Mouse (Mus musculus): Measurements from ENCODE around the gene Scai. TPM values are rescaled to one million over a fixed set of nuclear protein-coding genes. Genes with fewer than 3 reads are reported as not detected.

Gene Scai
- total and polyA plus RNA-seq, 2 experiments, result 0.28 to 3.4 TPM

GRCm38 (mm10) chr2:39097993-39098392, 92.5 kb downstream of the Scai start:
- H3K27me3 ChIP-seq (ENCODE audit: control insufficient read depth, insufficient read depth, low read length), result no peaks in the 10 kb centered on the region
- H3K79me2 ChIP-seq (ENCODE audit: control insufficient read depth, insufficient read depth, low read length), result no peaks in the 10 kb centered on the region
- H3K9ac ChIP-seq (ENCODE audit: low read depth, low read length), result no peak overlapping the region
- H3K4me1 ChIP-seq (ENCODE audit: control insufficient read depth, insufficient read depth, low read length), result no peaks in the 10 kb centered on the region
- DNase-seq (ENCODE audit: extremely low read depth, low read depth, low spot score), result peak; percentile 25
- no peak overlapping the region for H3K4me3 ChIP-seq (ENCODE audit: insufficient read depth, low read depth, low read length)
- no peak overlapping the region for H3K27ac ChIP-seq (replicated peaks; ENCODE audit: insufficient read depth, low read depth, low read length)
- TF ChIP-seq CTCF (IDR thresholded peaks at IDR 0.05; ENCODE audit: low read depth, low read length) (peak; percentile 42; the same call in 1 of the 2 replicates), POLR2A (IDR thresholded peaks at IDR 0.05; ENCODE audit: extremely low read depth, insufficient read depth, low read length) (no peak)
- peaks cover 9% of the 10 kb centered on the region for H3K36me3 ChIP-seq (ENCODE audit: control insufficient read depth, insufficient read depth, low read length)

- Histone ChIP-seq H3K4me3 (ENCODE audit: insufficient read depth, low read depth, low read length) (no peak overlapping the region), H3K79me2 (ENCODE audit: control insufficient read depth, insufficient read depth, low read length) (no peaks in the 10 kb centered on the region), H3K27ac (replicated peaks; ENCODE audit: insufficient read depth, low read depth, low read length) (no peak overlapping the region), H3K36me3 (ENCODE audit: control insufficient read depth, insufficient read depth, low read length) (peaks cover 4% of the 10 kb centered on the region; the same call in 1 of the 2 replicates), H3K4me1 (ENCODE audit: control insufficient read depth, insufficient read depth, low read length) (no peaks in the 10 kb centered on the region), H3K9ac (ENCODE audit: low read depth, low read length) (no peak overlapping the region), H3K27me3 (ENCODE audit: control insufficient read depth, insufficient read depth, low read length) (no peaks in the 10 kb centered on the region)
- TF ChIP-seq POLR2A (IDR thresholded peaks at IDR 0.05; ENCODE audit: extremely low read depth, insufficient read depth, low read length), result no peak
- TF ChIP-seq CTCF (IDR thresholded peaks at IDR 0.05; ENCODE audit: low read depth, low read length), result no peak
- DNase-seq (ENCODE audit: extremely low read depth, low read depth, low spot score), result no peak
- 93% methylated on average over 1 of the region's 1 CpGs for WGBS
Observed at GRCm38 (mm10) chr2:39091966-39092365, 98.6 kb downstream of the Scai start.

GRCm38 (mm10) chr2:39082706-39083105, 107.8 kb downstream of the Scai start:
- no peaks in the 10 kb centered on the region for H3K27me3 ChIP-seq (ENCODE audit: control insufficient read depth, insufficient read depth, low read length)
- H3K27ac ChIP-seq (replicated peaks; ENCODE audit: insufficient read depth, low read depth, low read length), result no peak overlapping the region
- DNase-seq (ENCODE audit: extremely low read depth, low read depth, low spot score), result no peak
- peaks cover 9% of the 10 kb centered on the region; the same call in 1 of the 2 replicates for H3K36me3 ChIP-seq (ENCODE audit: control insufficient read depth, insufficient read depth, low read length)
- H3K4me3 ChIP-seq (ENCODE audit: insufficient read depth, low read depth, low read length), result no peak overlapping the region
- H3K9ac ChIP-seq (ENCODE audit: low read depth, low read length), result no peak overlapping the region
- H3K4me1 ChIP-seq (ENCODE audit: control insufficient read depth, insufficient read depth, low read length), result no peaks in the 10 kb centered on the region
- TF ChIP-seq CTCF (IDR thresholded peaks at IDR 0.05; ENCODE audit: low read depth, low read length) (no peak), POLR2A (IDR thresholded peaks at IDR 0.05; ENCODE audit: extremely low read depth, insufficient read depth, low read length) (no peak)
- WGBS, result 84% methylated on average over 3 of the region's 3 CpGs
- no peaks in the 10 kb centered on the region for H3K79me2 ChIP-seq (ENCODE audit: control insufficient read depth, insufficient read depth, low read length)

GRCm38 (mm10) chr2:39070666-39071065, 119.9 kb downstream of the Scai start:
- Histone ChIP-seq H3K27me3 (ENCODE audit: control insufficient read depth, insufficient read depth, low read length) (no peaks in the 10 kb centered on the region), H3K27ac (replicated peaks; ENCODE audit: insufficient read depth, low read depth, low read length) (no peak overlapping the region), H3K36me3 (ENCODE audit: control insufficient read depth, insufficient read depth, low read length) (no peaks in the 10 kb centered on the region), H3K9ac (ENCODE audit: low read depth, low read length) (no peak overlapping the region), H3K79me2 (ENCODE audit: control insufficient read depth, insufficient read depth, low read length) (no peaks in the 10 kb centered on the region), H3K4me3 (ENCODE audit: insufficient read depth, low read depth, low read length) (no peak overlapping the region), H3K4me1 (ENCODE audit: control insufficient read depth, insufficient read depth, low read length) (peaks cover 2% of the 10 kb centered on the region; the same call in 1 of the 2 replicates)
- TF ChIP-seq CTCF (IDR thresholded peaks at IDR 0.05; ENCODE audit: low read depth, low read length) (no peak), POLR2A (IDR thresholded peaks at IDR 0.05; ENCODE audit: extremely low read depth, insufficient read depth, low read length) (no peak)
- no peak for DNase-seq (ENCODE audit: extremely low read depth, low read depth, low spot score)

GRCm38 (mm10) chr2:39069096-39069495, 121.4 kb downstream of the Scai start:
- peaks cover 6% of the 10 kb centered on the region; the same call in 1 of the 2 replicates for H3K79me2 ChIP-seq (ENCODE audit: control insufficient read depth, insufficient read depth, low read length)
- H3K36me3 ChIP-seq (ENCODE audit: control insufficient read depth, insufficient read depth, low read length), result no peaks in the 10 kb centered on the region
- no peak overlapping the region for H3K27ac ChIP-seq (replicated peaks; ENCODE audit: insufficient read depth, low read depth, low read length)
- peaks cover 3% of the 10 kb centered on the region; the same call in 1 of the 2 replicates for H3K4me1 ChIP-seq (ENCODE audit: control insufficient read depth, insufficient read depth, low read length)
- WGBS, result 80% methylated on average over 1 of the region's 1 CpGs
- H3K27me3 ChIP-seq (ENCODE audit: control insufficient read depth, insufficient read depth, low read length), result no peaks in the 10 kb centered on the region
- H3K9ac ChIP-seq (ENCODE audit: low read depth, low read length), result no peak overlapping the region
- no peak overlapping the region for H3K4me3 ChIP-seq (ENCODE audit: insufficient read depth, low read depth, low read length)
- no peak for DNase-seq (ENCODE audit: extremely low read depth, low read depth, low spot score)
- no peak for TF ChIP-seq POLR2A (IDR thresholded peaks at IDR 0.05; ENCODE audit: extremely low read depth, insufficient read depth, low read length)

- peak within 1 kb of the TSS; percentile 96 for H3K4me3 ChIP-seq (ENCODE audit: insufficient read depth, low read depth, low read length)
- WGBS, result under 1% methylated on average over 50 of the region's 50 CpGs
- H3K27ac ChIP-seq (replicated peaks; ENCODE audit: insufficient read depth, low read depth, low read length), result peak within 1 kb of the TSS; percentile 86
- TF ChIP-seq POLR2A (IDR thresholded peaks at IDR 0.05; ENCODE audit: extremely low read depth, insufficient read depth, low read length) (peak; percentile 83), CTCF (IDR thresholded peaks at IDR 0.05; ENCODE audit: low read depth, low read length) (no peak)
- no peaks in the 10 kb centered on the region for H3K27me3 ChIP-seq (ENCODE audit: control insufficient read depth, insufficient read depth, low read length)
- peak; percentile 86 for DNase-seq (ENCODE audit: extremely low read depth, low read depth, low spot score)
- peaks cover 4% of the 10 kb centered on the region; the same call in 1 of the 2 replicates for H3K4me1 ChIP-seq (ENCODE audit: control insufficient read depth, insufficient read depth, low read length)
- H3K79me2 ChIP-seq (ENCODE audit: control insufficient read depth, insufficient read depth, low read length), result peaks cover 6% of the 10 kb centered on the region; the same call in 1 of the 2 replicates
- peak within 1 kb of the TSS; percentile 96 for H3K9ac ChIP-seq (ENCODE audit: low read depth, low read length)
- peaks cover 9% of the 10 kb centered on the region for H3K36me3 ChIP-seq (ENCODE audit: control insufficient read depth, insufficient read depth, low read length)
Observed at GRCm38 (mm10) chr2:39065400-39065987, 125.0 kb downstream of the Scai start, which contains the start of gene Golga1. Gene Golga1, minus strand, starts transcription at chr2:39065541.
